Mouse (Mus musculus): Measurements from ENCODE around the gene Pafah2. TPM values are rescaled to one million over a fixed set of nuclear protein-coding genes. Genes with fewer than 3 reads are reported as not detected.

Pafah2 gene
- polyA plus RNA-seq, 1 experiment from 2014 or later, result 11.4 TPM

- H3K4me2 ChIP-seq (ENCODE audit: low read depth), result peak overlapping the region; percentile 89
- no peaks in the 10 kb centered on the region for H3K27me3 ChIP-seq (ENCODE audit: control insufficient read depth, insufficient read depth, low read length)
- ATAC-seq (ENCODE audit: insufficient read depth, low FRiP score, low TSS enrichment) (peak; percentile 28), DNase-seq (ENCODE audit: low spot score) (peak; percentile 68)
- peak overlapping the region; percentile 95 for H3K27ac ChIP-seq (ENCODE audit: low read depth, low read length)
- no peaks in the 10 kb centered on the region for H3K9me3 ChIP-seq (ENCODE audit: control insufficient read depth, low read length)
- H3K9ac ChIP-seq (ENCODE audit: low read length), result peak overlapping the region; percentile 98
- under 1% methylated on average over 31 of the region's 31 CpGs for whole genome bisulfite sequencing
- H3K4me3 ChIP-seq (ENCODE audit: low read depth, low read length), result peak overlapping the region; percentile 96
- peaks cover 6% of the 10 kb centered on the region; the same call in 1 of the 2 replicates for H3K4me1 ChIP-seq (ENCODE audit: control insufficient read depth, insufficient read depth, low read length)
- peaks cover 11% of the 10 kb centered on the region for H3K36me3 ChIP-seq (ENCODE audit: control insufficient read depth, insufficient read depth, low read length)
Measured at GRCm38 (mm10) chr4:134467435-134468214, 71.5 kb downstream of the Pafah2 start.

- H3K4me1 ChIP-seq (ENCODE audit: control insufficient read depth, insufficient read depth, low read length), result peaks cover 9% of the 10 kb centered on the region; the same call in 1 of the 2 replicates
- H3K36me3 ChIP-seq (ENCODE audit: control insufficient read depth, insufficient read depth, low read length), result peaks cover 14% of the 10 kb centered on the region
- WGBS, result 0% methylated on average over 30 of the region's 31 CpGs
- peak within 1 kb of the TSS; percentile 95 for H3K27ac ChIP-seq (ENCODE audit: low read depth, low read length)
- peak within 1 kb of the TSS; percentile 89 for H3K4me2 ChIP-seq (ENCODE audit: low read depth)
- no peaks in the 10 kb centered on the region for H3K9me3 ChIP-seq (ENCODE audit: control insufficient read depth, low read length)
- H3K9ac ChIP-seq (ENCODE audit: low read length), result peak within 1 kb of the TSS; percentile 98
- peak within 1 kb of the TSS; percentile 96 for H3K4me3 ChIP-seq (ENCODE audit: low read depth, low read length)
- peak; percentile 92 for ATAC-seq (ENCODE audit: insufficient read depth, low FRiP score, low TSS enrichment)
- DNase-seq (ENCODE audit: low spot score), result peak; percentile 97
- H3K27me3 ChIP-seq (ENCODE audit: control insufficient read depth, insufficient read depth, low read length), result no peaks in the 10 kb centered on the region
Measured at GRCm38 (mm10) chr4:134468215-134468575, 72.1 kb downstream of the Pafah2 start, which contains the start of gene Stmn1. Gene Stmn1 (plus strand): TSS chr4:134468320.

GRCm38 (mm10) chr4:134468578-134469266 is 72.6 kb downstream of the Pafah2 start:
- peak; percentile 98 for DNase-seq (ENCODE audit: low spot score)
- Histone ChIP-seq H3K27me3 (ENCODE audit: control insufficient read depth, insufficient read depth, low read length) (no peaks in the 10 kb centered on the region), H3K27ac (ENCODE audit: low read depth, low read length) (peak overlapping the region; percentile 95), H3K4me1 (ENCODE audit: control insufficient read depth, insufficient read depth, low read length) (peaks cover 9% of the 10 kb centered on the region; the same call in 1 of the 2 replicates), H3K36me3 (ENCODE audit: control insufficient read depth, insufficient read depth, low read length) (peaks cover 14% of the 10 kb centered on the region), H3K9me3 (ENCODE audit: control insufficient read depth, low read length) (no peaks in the 10 kb centered on the region), H3K4me2 (ENCODE audit: low read depth) (peak overlapping the region; percentile 89), H3K9ac (ENCODE audit: low read length) (peak overlapping the region; percentile 98), H3K4me3 (ENCODE audit: low read depth, low read length) (peak overlapping the region; percentile 96)
- ATAC-seq (ENCODE audit: insufficient read depth, low FRiP score, low TSS enrichment), result peak; percentile 86
- WGBS, result under 1% methylated on average over 57 of the region's 68 CpGs

GRCm38 (mm10) chr4:134469341-134469796 is 73.2 kb downstream of the Pafah2 start:
- Histone ChIP-seq H3K4me1 (ENCODE audit: control insufficient read depth, insufficient read depth, low read length) (peaks cover 9% of the 10 kb centered on the region; the same call in 1 of the 2 replicates), H3K4me2 (ENCODE audit: low read depth) (peak overlapping the region; percentile 89)
- 13% methylated on average over 6 of the region's 6 CpGs for WGBS

GRCm38 (mm10) chr4:134469985-134470384 is 73.9 kb downstream of the Pafah2 start:
- Histone ChIP-seq H3K4me3 (ENCODE audit: low read depth, low read length) (peak overlapping the region; percentile 96), H3K36me3 (ENCODE audit: control insufficient read depth, insufficient read depth, low read length) (peaks cover 26% of the 10 kb centered on the region), H3K27me3 (ENCODE audit: control insufficient read depth, insufficient read depth, low read length) (no peaks in the 10 kb centered on the region), H3K9ac (ENCODE audit: low read length) (peak overlapping the region; percentile 50; the same call in 1 of the 2 replicates), H3K27ac (ENCODE audit: low read depth, low read length) (no peak overlapping the region), H3K4me1 (ENCODE audit: control insufficient read depth, insufficient read depth, low read length) (peaks cover 9% of the 10 kb centered on the region; the same call in 1 of the 2 replicates), H3K9me3 (ENCODE audit: control insufficient read depth, low read length) (no peaks in the 10 kb centered on the region), H3K4me2 (ENCODE audit: low read depth) (peak overlapping the region; percentile 89)
- DNase-seq (ENCODE audit: low spot score), result no peak
- ATAC-seq (ENCODE audit: insufficient read depth, low FRiP score, low TSS enrichment), result no peak
- WGBS, result 62% methylated on average over 3 of the region's 3 CpGs

More at GRCm38 (mm10) chr4:134469341-134469796, 73.2 kb downstream of the Pafah2 start:
- DNase-seq (ENCODE audit: low spot score) (peak; percentile 53), ATAC-seq (ENCODE audit: insufficient read depth, low FRiP score, low TSS enrichment) (no peak)
- peaks cover 20% of the 10 kb centered on the region for H3K36me3 ChIP-seq (ENCODE audit: control insufficient read depth, insufficient read depth, low read length)
- H3K9me3 ChIP-seq (ENCODE audit: control insufficient read depth, low read length), result no peaks in the 10 kb centered on the region
- H3K27ac ChIP-seq (ENCODE audit: low read depth, low read length), result peak overlapping the region; percentile 95
- no peaks in the 10 kb centered on the region for H3K27me3 ChIP-seq (ENCODE audit: control insufficient read depth, insufficient read depth, low read length)
- peak overlapping the region; percentile 96 for H3K4me3 ChIP-seq (ENCODE audit: low read depth, low read length)
- peak overlapping the region; percentile 98 for H3K9ac ChIP-seq (ENCODE audit: low read length)

GRCm38 (mm10) chr4:134471469-134471868 is 75.3 kb downstream of the Pafah2 start:
- peaks cover 3% of the 10 kb centered on the region; the same call in 1 of the 2 replicates for H3K4me1 ChIP-seq (ENCODE audit: control insufficient read depth, insufficient read depth, low read length)
- no peak for DNase-seq (ENCODE audit: low spot score)
- H3K9ac ChIP-seq (ENCODE audit: low read length), result no peak overlapping the region; the same call in 1 of the 2 replicates
- ATAC-seq (ENCODE audit: insufficient read depth, low FRiP score, low TSS enrichment), result no peak
- H3K36me3 ChIP-seq (ENCODE audit: control insufficient read depth, insufficient read depth, low read length), result peaks cover 33% of the 10 kb centered on the region
- H3K9me3 ChIP-seq (ENCODE audit: control insufficient read depth, low read length), result no peaks in the 10 kb centered on the region
- H3K27me3 ChIP-seq (ENCODE audit: control insufficient read depth, insufficient read depth, low read length), result no peaks in the 10 kb centered on the region
- H3K4me3 ChIP-seq (ENCODE audit: low read depth, low read length), result 0 out of 2 replicates have a peak overlapping the region, but pooled peaks have one; percentile 6
- H3K4me2 ChIP-seq (ENCODE audit: low read depth), result peak overlapping the region; percentile 46
- H3K27ac ChIP-seq (ENCODE audit: low read depth, low read length), result no peak overlapping the region

GRCm38 (mm10) chr4:134473764-134474163 is 77.6 kb downstream of the Pafah2 start:
- no peak overlapping the region for H3K4me3 ChIP-seq (ENCODE audit: low read depth, low read length)
- WGBS, result 72% methylated on average over 4 of the region's 4 CpGs
- peaks cover 3% of the 10 kb centered on the region; the same call in 1 of the 2 replicates for H3K4me1 ChIP-seq (ENCODE audit: control insufficient read depth, insufficient read depth, low read length)
- H3K9ac ChIP-seq (ENCODE audit: low read length), result no peak overlapping the region
- no peaks in the 10 kb centered on the region for H3K27me3 ChIP-seq (ENCODE audit: control insufficient read depth, insufficient read depth, low read length)
- no peaks in the 10 kb centered on the region for H3K9me3 ChIP-seq (ENCODE audit: control insufficient read depth, low read length)
- H3K27ac ChIP-seq (ENCODE audit: low read depth, low read length), result 0 out of 2 replicates have a peak overlapping the region, but pooled peaks have one; percentile 44
- H3K36me3 ChIP-seq (ENCODE audit: control insufficient read depth, insufficient read depth, low read length), result peaks cover 35% of the 10 kb centered on the region
- no peak overlapping the region for H3K4me2 ChIP-seq (ENCODE audit: low read depth)
- no peak for ATAC-seq (ENCODE audit: insufficient read depth, low FRiP score, low TSS enrichment)
- DNase-seq (ENCODE audit: low spot score), result no peak

- H3K9me3 ChIP-seq (ENCODE audit: control insufficient read depth, low read length), result no peaks in the 10 kb centered on the region
- H3K4me3 ChIP-seq (ENCODE audit: low read depth, low read length), result no peak overlapping the region
- H3K27ac ChIP-seq (ENCODE audit: low read depth, low read length), result no peak overlapping the region
- 63% methylated on average over 8 of the region's 8 CpGs for WGBS
- H3K36me3 ChIP-seq (ENCODE audit: control insufficient read depth, insufficient read depth, low read length), result peaks cover 35% of the 10 kb centered on the region
- no peak for DNase-seq (ENCODE audit: low spot score)
- H3K9ac ChIP-seq (ENCODE audit: low read length), result no peak overlapping the region
- ATAC-seq (ENCODE audit: insufficient read depth, low FRiP score, low TSS enrichment), result no peak
- no peak overlapping the region for H3K4me2 ChIP-seq (ENCODE audit: low read depth)
- no peaks in the 10 kb centered on the region for H3K27me3 ChIP-seq (ENCODE audit: control insufficient read depth, insufficient read depth, low read length)
- peaks cover 3% of the 10 kb centered on the region; the same call in 1 of the 2 replicates for H3K4me1 ChIP-seq (ENCODE audit: control insufficient read depth, insufficient read depth, low read length)
Measured at GRCm38 (mm10) chr4:134474240-134474639, 78.1 kb downstream of the Pafah2 start.
